Mouse (Mus musculus): Measurements from ENCODE around the gene Lcn3. TPM values are rescaled to one million over a fixed set of nuclear protein-coding genes. Genes with fewer than 3 reads are reported as not detected.
"Not testable (repeated sequence)": the region's sequence is repeated elsewhere in the genome, so short reads cannot be mapped to it uniquely, and the experiment has no call there.

Lcn3 gene
- not detected in 2 replicates for polyA plus RNA-seq (2014; fragmentation: Nextera tagmentation; extraction: Ambion mirVana)

DNA sequence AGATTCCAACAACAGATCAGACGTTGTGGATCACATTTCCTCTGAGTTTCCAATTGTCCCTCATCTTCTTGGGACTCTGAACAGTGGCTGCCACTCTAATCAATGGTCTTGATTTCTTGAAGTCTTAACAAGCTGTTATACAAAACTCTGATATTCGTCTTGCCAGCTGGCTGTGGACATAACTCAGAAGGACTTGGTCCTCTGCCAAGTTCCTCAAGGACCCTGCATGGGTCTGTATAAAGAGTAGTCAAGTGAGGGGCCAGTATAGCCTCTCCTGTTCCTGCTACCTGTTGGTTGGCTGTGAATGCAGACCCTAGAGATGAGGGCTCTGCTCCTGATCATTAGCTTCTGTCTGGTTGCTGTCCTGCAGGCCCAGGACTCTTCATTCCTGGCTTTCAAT is at the start of gene Lcn3:
TSS of gene Lcn3 (plus strand) at position 301 of the 400 bp plus-strand sequence.
- H3K27me3 ChIP-seq (ENCODE audit: control insufficient read depth, insufficient read depth, low read length): no peaks in the 10 kb centered on the region
- no peak within 1 kb of the TSS for H3K4me2 ChIP-seq (replicated peaks)
- 45% methylated on average over 2 of the region's 2 CpGs for WGBS
- no peak for ATAC-seq (ENCODE audit: low FRiP score)
- H3K9me3 ChIP-seq (ENCODE audit: control insufficient read depth, low read length): no peaks in the 10 kb centered on the region
- H3K36me3 ChIP-seq (replicated peaks; ENCODE audit: control insufficient read depth, insufficient read depth): no peaks in the 10 kb centered on the region
- no peaks in the 10 kb centered on the region for H3K4me1 ChIP-seq (replicated peaks; ENCODE audit: control insufficient read depth, insufficient read depth, low read length)
- no peak within 1 kb of the TSS for H3K9ac ChIP-seq
- no peak within 1 kb of the TSS for H3K4me3 ChIP-seq (replicated peaks; ENCODE audit: low read length)
- no peak within 1 kb of the TSS for H3K27ac ChIP-seq
- DNase-seq (ENCODE audit: low spot score): no peak

DNA sequence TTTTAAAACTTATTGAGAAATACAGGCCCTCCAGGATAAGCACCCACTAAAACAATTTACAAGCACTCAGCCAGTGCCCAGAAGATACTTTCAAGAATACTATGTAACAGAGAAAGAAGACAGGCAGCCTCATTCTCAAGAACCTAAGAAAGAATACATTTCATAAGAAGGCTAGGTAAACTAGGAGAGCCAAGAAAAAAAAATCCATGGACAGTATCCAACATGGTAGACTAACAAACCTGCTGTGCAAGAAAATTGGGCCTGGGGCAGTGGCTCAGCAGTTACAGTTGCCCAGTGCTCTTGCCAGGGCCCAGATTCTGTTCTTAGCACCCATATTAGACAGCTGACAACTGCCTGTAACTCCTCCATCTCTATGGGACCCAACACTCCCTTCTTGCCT is 48.1 kb upstream of the Lcn3 start:
- Histone ChIP-seq H3K9me3 (ENCODE audit: control insufficient read depth, low read length) (no peaks in the 10 kb centered on the region), H3K9ac (no peak overlapping the region), H3K4me3 (replicated peaks; ENCODE audit: low read length) (no peak overlapping the region), H3K4me1 (replicated peaks; ENCODE audit: control insufficient read depth, insufficient read depth, low read length) (no peaks in the 10 kb centered on the region), H3K4me2 (replicated peaks) (no peak overlapping the region), H3K36me3 (replicated peaks; ENCODE audit: control insufficient read depth, insufficient read depth) (no peaks in the 10 kb centered on the region), H3K27ac (no peak overlapping the region), H3K27me3 (ENCODE audit: control insufficient read depth, insufficient read depth, low read length) (no peaks in the 10 kb centered on the region)
- ATAC-seq (ENCODE audit: low FRiP score): no peak
- no peak for DNase-seq (ENCODE audit: low spot score)

DNA sequence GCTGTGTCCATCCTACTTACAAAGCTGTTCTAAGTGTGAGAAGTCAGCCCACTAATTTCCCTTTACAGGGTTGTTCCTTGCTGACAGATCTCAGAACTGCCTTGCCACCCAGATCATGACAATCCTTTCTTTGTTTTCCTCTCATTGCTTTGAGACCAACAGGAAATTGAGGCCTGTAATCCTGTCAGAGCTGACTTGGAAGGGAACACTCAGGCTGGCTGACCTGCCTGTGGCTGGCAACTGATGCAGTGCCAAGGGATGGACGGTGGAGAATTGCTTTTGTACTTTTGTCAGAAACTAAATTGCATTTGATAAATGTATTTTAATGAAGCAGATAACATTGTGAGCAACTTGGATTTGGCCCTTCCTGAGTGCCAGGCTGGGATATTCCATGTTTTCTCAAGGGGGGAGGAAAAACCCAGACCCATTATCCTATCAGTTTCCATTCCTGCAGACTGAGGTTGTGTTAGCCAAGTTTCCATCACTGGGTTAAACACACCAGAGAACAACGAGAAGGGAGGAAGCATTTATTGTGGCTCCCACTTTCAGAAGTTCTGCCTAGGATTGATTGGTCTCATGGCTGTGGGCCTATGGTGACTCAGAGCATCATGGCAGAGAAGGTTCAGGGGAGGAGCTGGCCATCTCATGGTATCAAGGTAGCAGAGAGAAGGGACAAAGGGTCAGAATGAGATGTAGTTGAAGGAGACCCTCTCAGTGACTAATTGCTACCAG is 32.0 kb upstream of the Lcn3 start:
- ATAC-seq (ENCODE audit: low FRiP score): no peak
- H3K27me3 ChIP-seq (ENCODE audit: control insufficient read depth, insufficient read depth, low read length): no peaks in the 10 kb centered on the region
- H3K4me3 ChIP-seq (replicated peaks; ENCODE audit: low read length): no peak overlapping the region
- no peaks in the 10 kb centered on the region for H3K36me3 ChIP-seq (replicated peaks; ENCODE audit: control insufficient read depth, insufficient read depth)
- 74% methylated on average over 2 of the region's 2 CpGs for WGBS
- no peak for DNase-seq (ENCODE audit: low spot score)
- H3K4me2 ChIP-seq (replicated peaks): no peak overlapping the region
- H3K9ac ChIP-seq: no peak overlapping the region
- H3K4me1 ChIP-seq (replicated peaks; ENCODE audit: control insufficient read depth, insufficient read depth, low read length): no peaks in the 10 kb centered on the region
- H3K9me3 ChIP-seq (ENCODE audit: control insufficient read depth, low read length): peaks cover 4% of the 10 kb centered on the region; the same call in 1 of the 2 replicates
- H3K27ac ChIP-seq: no peak overlapping the region

DNA sequence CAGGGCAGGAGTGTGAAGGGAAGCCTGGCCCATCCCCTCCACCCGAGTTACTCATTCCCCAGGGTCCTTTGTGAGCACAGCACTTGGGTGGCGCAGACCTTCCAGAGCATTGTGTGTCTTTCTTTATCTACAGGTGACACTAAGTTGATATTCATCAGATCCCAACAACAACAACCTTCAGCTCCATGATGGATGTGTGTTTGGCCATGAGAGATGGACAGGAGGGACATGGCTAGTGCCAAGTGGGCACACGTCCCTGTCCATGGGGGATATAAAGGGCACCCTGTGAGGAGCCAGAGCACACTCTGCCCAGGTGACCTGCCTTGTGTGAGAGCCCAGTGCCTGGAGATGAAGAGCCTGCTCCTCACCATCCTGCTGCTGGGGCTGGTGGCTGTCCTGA is 28.7 kb upstream of the Lcn3 start, which contains the start of gene Obp2b:
TSS of gene Obp2b (plus strand) at position 301 of the 400 bp plus-strand sequence.
- not testable (repeated sequence) for H3K4me1 ChIP-seq (replicated peaks; ENCODE audit: control insufficient read depth, insufficient read depth, low read length); H3K9ac ChIP-seq; H3K4me3 ChIP-seq (replicated peaks; ENCODE audit: low read length); ATAC-seq (ENCODE audit: low FRiP score); H3K9me3 ChIP-seq (ENCODE audit: control insufficient read depth, low read length); H3K27ac ChIP-seq; H3K36me3 ChIP-seq (replicated peaks; ENCODE audit: control insufficient read depth, insufficient read depth); H3K4me2 ChIP-seq (replicated peaks); H3K27me3 ChIP-seq (ENCODE audit: control insufficient read depth, insufficient read depth, low read length); DNase-seq (ENCODE audit: low spot score)
- WGBS: 70% methylated on average over 3 of the region's 3 CpGs

DNA sequence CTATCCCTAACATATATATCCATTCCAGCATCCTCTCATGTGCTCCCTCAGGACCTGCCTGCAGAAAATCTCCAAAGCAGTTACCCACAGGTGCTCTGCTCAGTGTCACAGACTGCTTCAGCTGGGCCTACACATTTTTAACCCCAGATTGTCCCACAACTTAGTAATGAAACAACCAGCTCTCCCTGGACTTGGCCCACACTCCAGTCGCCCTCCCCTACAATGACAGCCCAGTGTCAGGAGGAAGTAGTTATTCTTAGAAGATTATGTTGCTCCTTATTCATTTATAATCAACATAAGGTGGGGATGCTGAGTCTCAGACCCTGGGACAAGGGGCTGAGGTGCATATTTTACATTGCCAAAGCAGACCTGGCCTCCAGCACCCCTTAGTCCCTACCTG is 23.7 kb upstream of the Lcn3 start:
- H3K27me3 ChIP-seq (ENCODE audit: control insufficient read depth, insufficient read depth, low read length): no peaks in the 10 kb centered on the region
- WGBS: 75% methylated on average over 1 of the region's 1 CpGs
- DNase-seq (ENCODE audit: low spot score): no peak
- no peak overlapping the region for H3K9ac ChIP-seq
- no peak overlapping the region for H3K27ac ChIP-seq
- no peak for ATAC-seq (ENCODE audit: low FRiP score)
- no peak overlapping the region for H3K4me3 ChIP-seq (replicated peaks; ENCODE audit: low read length)
- no peaks in the 10 kb centered on the region for H3K4me1 ChIP-seq (replicated peaks; ENCODE audit: control insufficient read depth, insufficient read depth, low read length)
- no peak overlapping the region for H3K4me2 ChIP-seq (replicated peaks)
- no peaks in the 10 kb centered on the region for H3K9me3 ChIP-seq (ENCODE audit: control insufficient read depth, low read length)
- no peaks in the 10 kb centered on the region for H3K36me3 ChIP-seq (replicated peaks; ENCODE audit: control insufficient read depth, insufficient read depth)

DNA sequence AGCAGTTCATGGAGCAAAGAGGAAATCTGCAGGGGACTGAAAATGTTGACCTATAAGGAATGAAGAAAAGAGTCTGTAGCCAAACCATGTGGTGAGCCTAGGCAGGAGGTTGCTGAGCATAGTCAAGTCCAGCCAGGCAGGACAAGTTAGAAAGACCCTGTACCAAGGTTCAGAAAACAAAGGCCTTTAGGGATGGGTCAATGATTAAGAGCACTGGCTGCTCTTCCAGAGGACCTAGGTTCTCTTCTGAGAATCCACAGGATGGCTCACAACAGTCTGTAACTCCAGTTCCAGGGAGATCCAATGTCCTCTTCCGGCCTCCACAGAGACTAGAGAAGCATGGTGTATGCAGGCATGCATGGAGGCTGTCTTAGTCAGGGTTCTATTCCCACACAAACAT is 11.2 kb upstream of the Lcn3 start:
- Histone ChIP-seq H3K4me1 (replicated peaks; ENCODE audit: control insufficient read depth, insufficient read depth, low read length) (no peaks in the 10 kb centered on the region), H3K9ac (no peak overlapping the region), H3K36me3 (replicated peaks; ENCODE audit: control insufficient read depth, insufficient read depth) (no peaks in the 10 kb centered on the region), H3K4me2 (replicated peaks) (no peak overlapping the region), H3K4me3 (replicated peaks; ENCODE audit: low read length) (no peak overlapping the region), H3K27me3 (ENCODE audit: control insufficient read depth, insufficient read depth, low read length) (no peaks in the 10 kb centered on the region), H3K27ac (no peak overlapping the region), H3K9me3 (ENCODE audit: control insufficient read depth, low read length) (no peaks in the 10 kb centered on the region)
- DNase-seq (ENCODE audit: low spot score): no peak
- WGBS: 89% methylated on average over 1 of the region's 1 CpGs
- ATAC-seq (ENCODE audit: low FRiP score): no peak

DNA sequence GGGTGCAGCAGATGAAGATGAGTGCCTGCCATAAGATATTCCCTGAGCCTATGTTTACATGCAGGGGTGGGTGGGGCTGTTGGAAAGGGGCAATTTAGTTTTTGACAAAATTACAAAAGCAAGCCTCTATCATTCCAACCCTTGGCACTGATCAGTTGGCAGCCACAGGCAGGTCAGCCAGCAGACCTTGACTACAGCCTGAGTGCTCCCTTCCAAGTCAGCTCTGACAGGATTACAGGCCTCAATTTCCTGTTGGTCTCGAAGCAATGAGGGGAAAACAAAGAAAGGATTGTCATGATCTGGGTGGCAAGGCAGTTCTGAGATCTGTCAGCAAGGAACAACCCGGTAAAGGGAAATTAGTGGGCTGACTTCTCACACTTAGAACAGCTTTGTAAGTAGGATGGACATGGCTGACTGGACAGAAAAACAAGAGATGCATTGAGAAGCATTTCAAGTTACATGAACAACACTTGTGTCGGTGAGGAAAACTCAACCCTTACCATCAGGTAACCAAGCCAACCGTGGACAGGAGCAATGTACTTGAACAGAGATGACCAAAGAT is 7.2 kb upstream of the Lcn3 start:
- 61% methylated on average over 4 of the region's 4 CpGs for WGBS
- ATAC-seq (ENCODE audit: low FRiP score): no peak

DNA sequence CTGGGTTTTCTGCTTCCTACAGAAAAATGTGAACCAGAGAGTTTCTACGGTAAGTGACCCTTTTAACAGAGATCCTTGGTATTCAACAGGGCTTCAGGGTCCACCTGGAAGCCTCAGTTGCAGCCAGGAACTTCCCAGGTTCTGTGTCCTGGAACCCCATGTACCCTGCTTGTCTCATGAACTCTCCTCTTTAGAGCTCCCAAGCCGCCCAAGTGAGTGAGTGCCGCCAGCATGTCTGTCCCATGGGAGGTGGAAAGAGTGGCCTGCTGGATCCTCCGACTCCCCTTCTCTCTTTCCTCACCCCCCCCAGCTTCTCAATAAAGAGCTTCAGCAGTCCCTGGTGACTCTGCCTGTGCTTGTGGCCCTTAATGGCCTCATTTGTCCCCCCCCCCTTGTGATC is 2.4 kb downstream of the Lcn3 start:
- Histone ChIP-seq H3K9me3 (ENCODE audit: control insufficient read depth, low read length) (no peaks in the 10 kb centered on the region), H3K4me2 (replicated peaks) (no peak overlapping the region), H3K4me1 (replicated peaks; ENCODE audit: control insufficient read depth, insufficient read depth, low read length) (no peaks in the 10 kb centered on the region), H3K27me3 (ENCODE audit: control insufficient read depth, insufficient read depth, low read length) (no peaks in the 10 kb centered on the region), H3K9ac (no peak overlapping the region), H3K4me3 (replicated peaks; ENCODE audit: low read length) (no peak overlapping the region), H3K36me3 (replicated peaks; ENCODE audit: control insufficient read depth, insufficient read depth) (no peaks in the 10 kb centered on the region), H3K27ac (no peak overlapping the region)
- WGBS: 83% methylated on average over 4 of the region's 4 CpGs
- DNase-seq (ENCODE audit: low spot score): no peak
- no peak for ATAC-seq (ENCODE audit: low FRiP score)

More for the DNA sequence above, 7.2 kb upstream of the Lcn3 start:
- no peak overlapping the region for H3K4me3 ChIP-seq (replicated peaks; ENCODE audit: low read length)
- DNase-seq (ENCODE audit: low spot score): no peak
- no peaks in the 10 kb centered on the region for H3K4me1 ChIP-seq (replicated peaks; ENCODE audit: control insufficient read depth, insufficient read depth, low read length)
- no peaks in the 10 kb centered on the region for H3K27me3 ChIP-seq (ENCODE audit: control insufficient read depth, insufficient read depth, low read length)
- H3K27ac ChIP-seq: no peak overlapping the region
- H3K9me3 ChIP-seq (ENCODE audit: control insufficient read depth, low read length): no peaks in the 10 kb centered on the region
- H3K9ac ChIP-seq: no peak overlapping the region
- H3K36me3 ChIP-seq (replicated peaks; ENCODE audit: control insufficient read depth, insufficient read depth): no peaks in the 10 kb centered on the region
- no peak overlapping the region for H3K4me2 ChIP-seq (replicated peaks)

DNA sequence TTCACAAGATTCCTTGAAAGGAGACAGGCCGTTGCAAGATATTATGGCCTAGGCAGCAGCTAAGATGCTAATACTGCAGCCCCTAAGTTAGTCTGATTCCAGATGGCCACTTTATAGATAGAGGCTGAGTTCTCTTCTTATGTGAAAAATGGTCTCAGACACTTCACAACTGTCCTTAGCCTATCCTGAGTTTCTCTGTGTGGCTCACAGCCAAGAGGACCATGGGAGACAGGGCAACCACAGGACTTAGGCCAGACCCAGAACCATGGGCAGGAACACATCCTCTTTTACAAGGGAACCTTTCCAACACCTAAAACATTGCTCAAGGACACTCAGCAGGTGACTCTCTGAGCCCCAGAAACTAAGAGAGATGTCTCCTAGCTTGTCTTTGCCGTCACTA is 8.1 kb downstream of the Lcn3 start:
- Histone ChIP-seq H3K9ac (no peak overlapping the region), H3K4me2 (replicated peaks) (no peak overlapping the region), H3K4me3 (replicated peaks; ENCODE audit: low read length) (no peak overlapping the region), H3K27ac (no peak overlapping the region), H3K4me1 (replicated peaks; ENCODE audit: control insufficient read depth, insufficient read depth, low read length) (no peaks in the 10 kb centered on the region), H3K36me3 (replicated peaks; ENCODE audit: control insufficient read depth, insufficient read depth) (no peaks in the 10 kb centered on the region), H3K27me3 (ENCODE audit: control insufficient read depth, insufficient read depth, low read length) (no peaks in the 10 kb centered on the region), H3K9me3 (ENCODE audit: control insufficient read depth, low read length) (no peaks in the 10 kb centered on the region)
- ATAC-seq (ENCODE audit: low FRiP score): no peak
- no peak for DNase-seq (ENCODE audit: low spot score)
- WGBS: 90% methylated on average over 2 of the region's 2 CpGs
